Mouse (Mus musculus): Measurements from ENCODE around the gene Cela3a. TPM values are rescaled to one million over a fixed set of nuclear protein-coding genes. Genes with fewer than 3 reads are reported as not detected.

Gene Cela3a
- polyA plus RNA-seq (2015; fragmentation: Nextera tagmentation; extraction: Ambion mirVana) = not detected in 2 replicates

- Histone ChIP-seq H3K27ac (ENCODE audit: low read length) (no peak within 1 kb of the TSS), H3K9ac (replicated peaks; ENCODE audit: low read length) (no peak within 1 kb of the TSS), H3K4me3 (ENCODE audit: low read length) (no peak within 1 kb of the TSS), H3K36me3 (ENCODE audit: insufficient read depth, low read length) (no peaks in the 10 kb centered on the region), H3K9me3 (ENCODE audit: low read length) (no peaks in the 10 kb centered on the region), H3K4me2 (replicated peaks; ENCODE audit: low read depth, low read length) (no peak within 1 kb of the TSS), H3K4me1 (ENCODE audit: insufficient read depth, low read length) (0 out of 2 replicates have a peak, but pooled peaks cover 2% of the 10 kb centered on the region), H3K27me3 (ENCODE audit: insufficient read depth, low read length) (no peaks in the 10 kb centered on the region)
- 86% methylated on average over 5 of the region's 5 CpGs for WGBS
- no peak for ATAC-seq (ENCODE audit: low FRiP score, low TSS enrichment)
Observed at GRCm38 (mm10) chr4:137409691-137410090, at the start of gene Cela3a. Cela3a (minus strand) TSS chr4:137409791.

DNA sequence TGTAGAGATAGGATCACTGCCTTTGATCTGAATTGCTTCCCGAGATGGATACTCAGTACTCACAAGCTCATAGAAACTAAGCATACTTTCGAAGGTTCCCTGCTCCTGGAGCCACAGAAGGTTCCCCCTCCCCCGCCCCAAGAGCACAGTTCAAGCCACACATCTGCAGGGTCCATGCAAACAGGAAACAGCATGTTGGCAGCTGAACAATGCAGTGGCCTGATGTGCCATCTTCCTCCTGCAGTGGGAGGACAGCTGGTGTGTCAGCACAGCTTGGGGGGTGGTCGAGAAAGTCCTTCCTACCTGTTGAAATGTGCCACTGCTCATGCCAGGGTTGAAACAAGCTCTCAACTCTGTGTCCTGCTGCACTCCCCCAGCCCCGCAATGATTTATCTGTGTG lies 49.3 kb upstream of the Cela3a start:
- no peak for ATAC-seq (ENCODE audit: low FRiP score, low TSS enrichment)
- H3K27ac ChIP-seq (ENCODE audit: low read length) = no peak overlapping the region
- H3K4me3 ChIP-seq (ENCODE audit: low read length) = no peak overlapping the region

GRCm38 (mm10) chr4:137458310-137458709 lies 48.7 kb upstream of the Cela3a start:
- Histone ChIP-seq H3K4me1 (ENCODE audit: insufficient read depth, low read length) (peaks cover 12% of the 10 kb centered on the region; the same call in 1 of the 2 replicates), H3K4me2 (replicated peaks; ENCODE audit: low read depth, low read length) (no peak overlapping the region), H3K36me3 (ENCODE audit: insufficient read depth, low read length) (no peaks in the 10 kb centered on the region), H3K4me3 (ENCODE audit: low read length) (no peak overlapping the region), H3K27me3 (ENCODE audit: insufficient read depth, low read length) (no peaks in the 10 kb centered on the region), H3K9me3 (ENCODE audit: low read length) (no peaks in the 10 kb centered on the region), H3K9ac (replicated peaks; ENCODE audit: low read length) (no peak overlapping the region), H3K27ac (ENCODE audit: low read length) (no peak overlapping the region)
- 65% methylated on average over 9 of the region's 9 CpGs for WGBS
- ATAC-seq (ENCODE audit: low FRiP score, low TSS enrichment) = no peak

More for the DNA sequence above, 49.3 kb upstream of the Cela3a start:
- Histone ChIP-seq H3K9me3 (ENCODE audit: low read length) (no peaks in the 10 kb centered on the region), H3K4me2 (replicated peaks; ENCODE audit: low read depth, low read length) (no peak overlapping the region), H3K36me3 (ENCODE audit: insufficient read depth, low read length) (no peaks in the 10 kb centered on the region), H3K27me3 (ENCODE audit: insufficient read depth, low read length) (no peaks in the 10 kb centered on the region), H3K9ac (replicated peaks; ENCODE audit: low read length) (no peak overlapping the region), H3K4me1 (ENCODE audit: insufficient read depth, low read length) (peaks cover 11% of the 10 kb centered on the region; the same call in 1 of the 2 replicates)
- 54% methylated on average over 5 of the region's 5 CpGs for WGBS

GRCm38 (mm10) chr4:137457292-137457691 lies 47.7 kb upstream of the Cela3a start:
- H3K36me3 ChIP-seq (ENCODE audit: insufficient read depth, low read length) = no peaks in the 10 kb centered on the region
- H3K27me3 ChIP-seq (ENCODE audit: insufficient read depth, low read length) = no peaks in the 10 kb centered on the region
- no peak for ATAC-seq (ENCODE audit: low FRiP score, low TSS enrichment)
- WGBS = 83% methylated on average over 4 of the region's 4 CpGs
- peaks cover 18% of the 10 kb centered on the region; the same call in 1 of the 2 replicates for H3K4me1 ChIP-seq (ENCODE audit: insufficient read depth, low read length)
- no peaks in the 10 kb centered on the region for H3K9me3 ChIP-seq (ENCODE audit: low read length)
- H3K27ac ChIP-seq (ENCODE audit: low read length) = no peak overlapping the region
- no peak overlapping the region for H3K9ac ChIP-seq (replicated peaks; ENCODE audit: low read length)
- no peak overlapping the region for H3K4me3 ChIP-seq (ENCODE audit: low read length)
- H3K4me2 ChIP-seq (replicated peaks; ENCODE audit: low read depth, low read length) = no peak overlapping the region

DNA sequence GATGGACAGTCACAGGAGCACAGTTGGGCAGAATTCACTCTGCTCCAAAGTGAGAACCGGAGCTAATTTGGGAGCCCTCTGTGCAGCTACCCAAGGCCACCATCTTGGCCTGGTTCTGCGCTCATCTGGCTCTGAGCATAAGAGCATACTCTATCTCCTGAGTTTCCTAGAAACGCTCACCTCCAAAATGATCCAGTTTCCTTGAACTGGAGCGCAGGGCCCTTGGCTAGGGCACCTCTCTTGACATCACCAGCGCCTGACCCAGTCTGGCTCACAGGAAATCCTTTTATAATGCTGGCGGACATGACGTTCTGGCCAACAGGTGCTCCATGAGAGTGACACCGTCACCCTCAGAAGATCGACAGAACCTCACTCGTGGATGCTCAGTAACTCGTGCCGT lies 47.0 kb upstream of the Cela3a start:
- Histone ChIP-seq H3K4me1 (ENCODE audit: insufficient read depth, low read length) (peaks cover 18% of the 10 kb centered on the region; the same call in 1 of the 2 replicates), H3K9me3 (ENCODE audit: low read length) (no peaks in the 10 kb centered on the region), H3K27me3 (ENCODE audit: insufficient read depth, low read length) (no peaks in the 10 kb centered on the region), H3K4me2 (replicated peaks; ENCODE audit: low read depth, low read length) (no peak overlapping the region), H3K9ac (replicated peaks; ENCODE audit: low read length) (no peak overlapping the region), H3K36me3 (ENCODE audit: insufficient read depth, low read length) (no peaks in the 10 kb centered on the region), H3K4me3 (ENCODE audit: low read length) (no peak overlapping the region), H3K27ac (ENCODE audit: low read length) (no peak overlapping the region)
- WGBS = 78% methylated on average over 12 of the region's 12 CpGs
- ATAC-seq (ENCODE audit: low FRiP score, low TSS enrichment) = no peak

DNA sequence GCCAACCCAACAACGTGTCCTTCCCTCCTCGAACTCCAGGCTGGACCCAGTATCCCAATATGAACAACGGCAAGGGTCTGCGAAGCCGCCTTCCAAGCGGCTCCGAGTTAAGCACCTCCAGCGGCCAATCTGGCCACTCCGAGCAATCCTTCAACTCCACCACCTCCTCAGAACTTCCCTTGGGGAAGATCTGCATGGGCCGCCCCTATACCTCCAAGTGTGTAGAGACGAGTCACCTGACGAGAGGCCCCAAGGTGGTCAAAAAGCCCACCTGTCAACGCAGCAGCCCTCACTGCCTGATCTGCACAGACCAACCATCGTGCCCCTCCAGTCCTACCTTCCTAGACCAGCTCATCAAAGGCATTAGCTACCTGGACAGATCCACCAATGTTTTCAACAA lies 45.0 kb upstream of the Cela3a start:
- Histone ChIP-seq H3K36me3 (ENCODE audit: insufficient read depth, low read length) (no peaks in the 10 kb centered on the region), H3K9me3 (ENCODE audit: low read length) (no peaks in the 10 kb centered on the region), H3K9ac (replicated peaks; ENCODE audit: low read length) (no peak overlapping the region), H3K4me2 (replicated peaks; ENCODE audit: low read depth, low read length) (no peak overlapping the region), H3K4me3 (ENCODE audit: low read length) (no peak overlapping the region), H3K27me3 (ENCODE audit: insufficient read depth, low read length) (no peaks in the 10 kb centered on the region), H3K4me1 (ENCODE audit: insufficient read depth, low read length) (peaks cover 10% of the 10 kb centered on the region; the same call in 1 of the 2 replicates), H3K27ac (ENCODE audit: low read length) (no peak overlapping the region)
- 90% methylated on average over 14 of the region's 14 CpGs for WGBS
- ATAC-seq (ENCODE audit: low FRiP score, low TSS enrichment) = no peak

- H3K4me1 ChIP-seq (ENCODE audit: insufficient read depth, low read length) = peaks cover 14% of the 10 kb centered on the region
- H3K4me3 ChIP-seq (ENCODE audit: low read length) = no peak within 1 kb of the TSS
- no peak within 1 kb of the TSS for H3K4me2 ChIP-seq (replicated peaks; ENCODE audit: low read depth, low read length)
- H3K36me3 ChIP-seq (ENCODE audit: insufficient read depth, low read length) = no peaks in the 10 kb centered on the region
- H3K27me3 ChIP-seq (ENCODE audit: insufficient read depth, low read length) = no peaks in the 10 kb centered on the region
- ATAC-seq (ENCODE audit: low FRiP score, low TSS enrichment) = no peak; the same call in 1 of the 2 replicates
- H3K9me3 ChIP-seq (ENCODE audit: low read length) = no peaks in the 10 kb centered on the region
- WGBS = 73% methylated on average over 8 of the region's 8 CpGs
- H3K9ac ChIP-seq (replicated peaks; ENCODE audit: low read length) = no peak within 1 kb of the TSS
- H3K27ac ChIP-seq (ENCODE audit: low read length) = no peak within 1 kb of the TSS
Observed at GRCm38 (mm10) chr4:137453234-137453767, 43.7 kb upstream of the Cela3a start, which contains the start of gene 1700013G24Rik. 1700013G24Rik (plus strand) TSS chr4:137453284.

DNA sequence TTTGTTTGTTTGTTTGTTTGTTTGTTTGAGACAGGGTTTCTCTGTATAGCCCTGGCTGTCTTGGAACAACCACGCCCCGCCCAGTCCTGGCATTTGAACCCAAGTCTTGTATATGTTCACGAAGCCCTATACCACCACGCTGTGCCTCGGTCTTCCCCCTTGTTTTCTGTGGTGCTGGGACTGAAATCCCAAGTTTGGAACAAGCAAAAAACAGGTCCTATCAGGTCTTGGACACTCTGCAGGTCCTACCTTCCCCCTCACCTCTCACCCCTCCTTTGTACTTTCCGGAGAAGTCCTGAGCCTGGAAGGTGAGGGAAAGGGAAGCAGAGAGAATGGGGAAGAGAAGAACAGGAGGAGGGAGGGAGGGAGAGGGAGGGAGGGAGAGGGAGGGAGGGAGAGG lies 42.6 kb upstream of the Cela3a start:
- no peaks in the 10 kb centered on the region for H3K36me3 ChIP-seq (ENCODE audit: insufficient read depth, low read length)
- ATAC-seq (ENCODE audit: low FRiP score, low TSS enrichment) = no peak
- no peak overlapping the region for H3K27ac ChIP-seq (ENCODE audit: low read length)
- H3K9ac ChIP-seq (replicated peaks; ENCODE audit: low read length) = no peak overlapping the region
- H3K27me3 ChIP-seq (ENCODE audit: insufficient read depth, low read length) = no peaks in the 10 kb centered on the region
- peaks cover 23% of the 10 kb centered on the region for H3K4me1 ChIP-seq (ENCODE audit: insufficient read depth, low read length)
- no peaks in the 10 kb centered on the region for H3K9me3 ChIP-seq (ENCODE audit: low read length)
- no peak overlapping the region for H3K4me2 ChIP-seq (replicated peaks; ENCODE audit: low read depth, low read length)
- 88% methylated on average over 6 of the region's 6 CpGs for WGBS
- H3K4me3 ChIP-seq (ENCODE audit: low read length) = no peak overlapping the region

- H3K4me3 ChIP-seq (ENCODE audit: low read length) = no peak overlapping the region
- WGBS = 74% methylated on average over 10 of the region's 10 CpGs
- H3K9me3 ChIP-seq (ENCODE audit: low read length) = no peaks in the 10 kb centered on the region
- H3K36me3 ChIP-seq (ENCODE audit: insufficient read depth, low read length) = no peaks in the 10 kb centered on the region
- H3K4me2 ChIP-seq (replicated peaks; ENCODE audit: low read depth, low read length) = no peak overlapping the region
- H3K4me1 ChIP-seq (ENCODE audit: insufficient read depth, low read length) = peaks cover 24% of the 10 kb centered on the region
- no peak overlapping the region for H3K9ac ChIP-seq (replicated peaks; ENCODE audit: low read length)
- no peak for ATAC-seq (ENCODE audit: low FRiP score, low TSS enrichment)
- no peaks in the 10 kb centered on the region for H3K27me3 ChIP-seq (ENCODE audit: insufficient read depth, low read length)
- 0 out of 2 replicates have a peak overlapping the region, but pooled peaks have one; percentile 13 for H3K27ac ChIP-seq (ENCODE audit: low read length)
Observed at GRCm38 (mm10) chr4:137449715-137450114, 40.1 kb upstream of the Cela3a start.

GRCm38 (mm10) chr4:137449132-137449531 lies 39.5 kb upstream of the Cela3a start:
- H3K4me2 ChIP-seq (replicated peaks; ENCODE audit: low read depth, low read length) = no peak overlapping the region
- H3K4me3 ChIP-seq (ENCODE audit: low read length) = no peak overlapping the region
- H3K4me1 ChIP-seq (ENCODE audit: insufficient read depth, low read length) = peaks cover 24% of the 10 kb centered on the region
- H3K9ac ChIP-seq (replicated peaks; ENCODE audit: low read length) = no peak overlapping the region
- no peaks in the 10 kb centered on the region for H3K9me3 ChIP-seq (ENCODE audit: low read length)
- WGBS = 73% methylated on average over 2 of the region's 2 CpGs
- ATAC-seq (ENCODE audit: low FRiP score, low TSS enrichment) = no peak
- H3K36me3 ChIP-seq (ENCODE audit: insufficient read depth, low read length) = no peaks in the 10 kb centered on the region
- 0 out of 2 replicates have a peak overlapping the region, but pooled peaks have one; percentile 13 for H3K27ac ChIP-seq (ENCODE audit: low read length)
- no peaks in the 10 kb centered on the region for H3K27me3 ChIP-seq (ENCODE audit: insufficient read depth, low read length)

All from kidney, embryonic 16.5 days (tissue).